In the genomic region with DNA sequence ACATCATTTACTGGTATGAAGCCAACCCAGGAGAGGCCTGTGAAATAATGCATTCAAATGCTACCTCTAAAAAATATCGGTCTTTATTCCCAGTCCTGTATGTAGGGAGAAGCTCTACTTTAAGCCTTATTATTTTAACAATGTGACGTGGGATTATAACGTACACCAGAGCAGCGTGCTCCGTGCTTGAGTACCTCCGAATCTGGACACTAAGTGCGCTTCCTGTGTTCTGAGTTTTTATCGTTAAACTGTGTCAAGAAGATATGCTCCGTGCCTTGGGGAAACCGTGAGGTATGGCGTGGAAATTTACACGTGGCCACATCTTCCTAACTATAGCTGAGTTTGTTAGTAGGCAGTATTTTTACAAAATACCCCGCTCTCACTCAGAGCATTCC, we compare ENCODE assay signal across 8 mouse cellular contexts.
DNase-seq lines count a peak whose midpoint lies in the region; ATAC-seq and TF ChIP-seq lines count a peak whose summit lies in the region.

No protein-coding gene starts in this region.

- H3K79me2 ChIP-seq in heart, adult 2 months (replicated peaks; ENCODE audit: control insufficient read depth, insufficient read depth, low read length) = no peaks in the 10 kb centered on the region

- no peaks in the 10 kb centered on the region for H3K27me3 ChIP-seq in heart, adult 2 months (ENCODE audit: control insufficient read depth, insufficient read depth, low read length)
- H3K27me3 ChIP-seq in liver, postnatal 0 days (ENCODE audit: insufficient read depth, low read length) = no peaks in the 10 kb centered on the region

- WGBS in heart, adult 2 months = 49% methylated on average over 13 of the region's 13 CpGs
- 32% methylated on average over 13 of the region's 13 CpGs for WGBS in liver, postnatal 0 days (ENCODE audit: insufficient replicate concordance)

- DNase-seq in heart, adult 2 months = no peak
- DNase-seq in heart, adult 11 months = no peak
- peak; percentile 27 for DNase-seq in thymus, postnatal 25 days
- no peak for DNase-seq in thymus, postnatal 0 days (ENCODE audit: low spot score)
- DNase-seq in liver, postnatal 0 days = no peak
- peak; percentile 40 for DNase-seq in thymus, postnatal 4 days
- DNase-seq in cerebellum, postnatal 14 days = no peak
- no peak for DNase-seq in cerebellum, postnatal 4 days (ENCODE audit: low spot score in 2 of 2)

- ATAC-seq in liver, postnatal 0 days = no peak

- H3K9ac ChIP-seq in heart, adult 2 months (ENCODE audit: low read depth, low read length) = peak overlapping the region; percentile 45; the same call in 1 of the 2 replicates
- H3K9ac ChIP-seq in liver, postnatal 0 days (replicated peaks) = no peak overlapping the region

- peaks cover 5% of the 10 kb centered on the region for H3K4me1 ChIP-seq in heart, adult 2 months (ENCODE audit: control insufficient read depth, insufficient read depth, low read length)
- no peaks in the 10 kb centered on the region; the same call in 1 of the 2 replicates for H3K4me1 ChIP-seq in liver, postnatal 0 days (ENCODE audit: insufficient read depth)

- no peak for TF ChIP-seq CTCF in heart, adult 2 months (IDR thresholded peaks at IDR 0.05)
- no peak for TF ChIP-seq CTCF in liver, postnatal 0 days (IDR thresholded peaks at IDR 0.05; ENCODE audit: low read depth)

- peak overlapping the region; percentile 62 for H3K4me2 ChIP-seq in liver, postnatal 0 days (ENCODE audit: low read depth, low read length)

- TF ChIP-seq EP300 in heart, adult 2 months (IDR thresholded peaks at IDR 0.05; ENCODE audit: insufficient read depth, low read depth, low read length) = no peak
- no peak for TF ChIP-seq EP300 in liver, postnatal 0 days (IDR thresholded peaks at IDR 0.05; ENCODE audit: low read depth)

- peak overlapping the region; percentile 43 for H3K4me3 ChIP-seq in heart, adult 2 months
- H3K4me3 ChIP-seq in liver, postnatal 0 days (ENCODE audit: low read depth, low read length) = peak overlapping the region; percentile 29

- peak overlapping the region; percentile 3 for H3K27ac ChIP-seq in heart, adult 2 months
- no peak overlapping the region for H3K27ac ChIP-seq in liver, postnatal 0 days (ENCODE audit: low read depth)

- intact Hi-C loops in heart, adult 2 months (cut with DNase I) = no loop called here

- TF ChIP-seq POLR2A in heart, adult 2 months (IDR thresholded peaks at IDR 0.05; ENCODE audit: insufficient read depth, low read depth, low read length) = no peak

- H3K9me3 ChIP-seq in liver, postnatal 0 days (ENCODE audit: low read length) = no peaks in the 10 kb centered on the region

- no peaks in the 10 kb centered on the region; the same call in 1 of the 2 replicates for H3K36me3 ChIP-seq in heart, adult 2 months (ENCODE audit: control insufficient read depth, insufficient read depth, low read length)
- no peaks in the 10 kb centered on the region for H3K36me3 ChIP-seq in liver, postnatal 0 days (replicated peaks; ENCODE audit: insufficient read depth, low read length)

Comparison
In these comparisons a context has a peak if more than half of its experiments do, and no peak if none do; other contexts are left out.
1. DNase-seq: peak in thymus, postnatal 25 days (single experiment) and thymus, postnatal 4 days (single experiment); none in heart, adult 2 months (0 of 2), heart, adult 11 months (single experiment), thymus, postnatal 0 days (single experiment), liver, postnatal 0 days (single experiment), cerebellum, postnatal 14 days (0 of 2) and cerebellum, postnatal 4 days (0 of 2).